Mouse (Mus musculus) testis, postnatal 14 days (tissue): ENCODE measurements around the gene AI837181.

Source experiments
- DNase-seq: peaks from one replicate; pipeline ENCODE4 v3.0.0; 2021; ENCODE audit warnings: low spot score

The AI837181 gene

DNA sequence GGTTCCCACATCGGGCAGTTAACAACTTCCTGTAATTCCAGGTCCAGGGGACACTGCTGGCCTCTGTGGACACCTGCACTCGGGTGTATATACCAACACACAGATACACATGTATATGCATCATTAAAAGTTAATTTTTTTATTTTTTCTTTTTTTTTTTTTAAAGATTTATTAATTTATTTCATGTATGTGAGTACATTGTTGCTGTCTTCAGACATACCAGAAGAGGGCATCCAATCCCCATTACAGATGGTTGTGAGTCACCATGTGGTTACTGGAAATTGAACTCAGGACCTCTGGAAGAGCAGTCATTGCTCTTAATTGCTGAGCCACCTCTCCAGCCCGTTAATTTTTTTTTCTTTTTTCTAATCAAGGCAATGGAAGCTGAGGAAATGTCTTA is 47.9 kb downstream of the AI837181 start:
- no peak for DNase-seq

DNA sequence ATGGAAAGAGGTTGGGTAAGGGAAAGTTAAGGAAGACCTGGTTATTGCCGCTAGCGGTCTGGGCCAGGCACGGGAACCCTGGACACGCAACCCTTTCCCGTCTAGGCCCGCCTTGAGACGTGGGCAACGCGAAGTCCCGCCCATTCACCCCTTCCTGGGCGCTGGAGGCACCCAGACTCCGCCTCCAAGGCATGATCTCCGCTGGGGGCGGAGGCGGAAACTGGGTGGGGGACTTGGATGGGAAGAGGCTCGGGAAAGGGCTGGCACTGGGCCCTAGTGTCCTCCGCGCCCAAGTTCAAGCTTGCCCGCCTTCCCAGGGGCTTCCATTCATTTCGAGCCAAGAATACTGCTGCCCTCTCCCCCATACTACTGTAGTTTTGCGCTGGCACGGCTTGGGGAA is 48.8 kb downstream of the AI837181 start, which contains the start of gene Efemp2:
Efemp2 (plus strand) TSS at position 235 of the 400 bp plus-strand sequence.
- peak; percentile 89 for DNase-seq

DNA sequence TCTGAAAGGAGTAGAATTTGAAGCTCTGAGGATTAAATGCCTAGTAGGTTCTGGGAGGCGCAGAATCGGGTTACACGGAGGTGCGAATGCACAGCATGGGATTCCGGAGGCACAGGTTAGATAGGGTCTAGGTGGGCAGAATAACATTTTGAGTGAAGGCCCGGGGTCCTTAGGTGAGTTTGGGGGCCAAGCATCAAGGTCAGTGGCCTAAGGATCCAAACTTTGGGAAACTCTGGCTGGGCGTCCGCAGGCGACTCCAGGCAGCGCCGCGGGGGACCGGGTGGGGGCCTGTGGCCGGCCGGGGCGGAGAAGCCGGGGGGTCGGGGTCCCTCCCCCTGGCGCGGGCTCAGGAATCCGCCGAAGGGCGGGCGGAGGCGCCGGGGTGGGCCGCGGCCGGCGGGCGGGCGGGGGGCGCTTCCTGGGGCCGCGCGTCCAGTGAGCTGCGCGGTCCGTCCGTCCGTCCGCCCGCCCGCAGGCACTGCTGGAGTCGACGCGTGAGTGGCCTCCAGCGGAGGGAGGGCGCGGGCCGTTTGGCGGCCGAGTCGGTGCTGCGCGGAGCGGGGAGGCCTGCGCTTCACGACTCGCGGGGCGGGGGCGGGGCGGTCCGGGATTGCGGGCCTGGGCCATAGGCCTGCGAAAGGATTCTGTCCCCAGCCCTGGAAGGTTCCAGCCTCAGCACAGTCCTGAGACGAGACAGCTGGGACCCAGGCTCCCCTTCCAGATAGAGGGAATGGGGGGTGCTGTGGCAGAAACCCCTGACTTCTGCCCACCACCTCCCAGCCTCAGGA is 49.5 kb downstream of the AI837181 start:
- DNase-seq, result no peak

DNA sequence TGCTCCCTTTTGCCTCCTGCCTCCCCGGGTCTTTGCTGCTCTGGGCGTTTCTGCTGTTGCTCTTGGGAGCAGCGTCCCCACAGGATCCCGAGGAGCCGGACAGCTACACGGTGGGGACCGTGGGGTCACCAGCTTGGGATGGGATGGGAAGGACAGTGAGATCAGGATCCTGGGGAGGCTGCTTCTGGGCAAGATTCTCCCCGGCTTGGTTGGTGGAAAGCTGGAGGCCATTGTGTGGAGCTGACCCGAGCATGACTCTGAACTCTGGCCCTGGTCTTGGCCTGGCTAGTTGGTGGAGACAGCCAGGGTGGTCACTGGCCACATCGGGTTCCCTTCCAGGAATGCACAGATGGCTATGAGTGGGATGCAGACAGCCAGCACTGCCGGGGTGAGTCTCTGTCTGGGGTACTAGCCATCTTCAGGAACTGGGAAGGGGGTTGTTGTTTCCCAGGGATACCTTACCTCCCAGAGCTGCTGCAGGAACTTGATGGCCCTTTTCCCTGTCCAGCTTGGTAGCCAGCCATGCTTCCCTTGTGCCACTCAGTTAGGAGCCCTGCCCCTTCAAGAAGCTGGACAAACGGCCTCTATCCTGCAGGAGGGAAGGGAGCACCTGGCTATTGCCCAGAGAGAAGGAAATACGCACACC is 50.2 kb downstream of the AI837181 start:
- no peak for DNase-seq
